Mouse (Mus musculus): Measurements from ENCODE around the gene P2rx6. TPM values are rescaled to one million over a fixed set of nuclear protein-coding genes. Genes with fewer than 3 reads are reported as not detected.
"Not testable (repeated sequence)": the region's sequence is repeated elsewhere in the genome, so short reads cannot be mapped to it uniquely, and the experiment has no call there.

The P2rx6 gene
- polyA plus RNA-seq, 1 experiment from 2014 or later, result 1.3 TPM

GRCm38 (mm10) chr16:17564771-17565170 is 3.1 kb downstream of the P2rx6 start:
- Histone ChIP-seq H3K27ac (no peak overlapping the region), H3K9ac (replicated peaks) (no peak overlapping the region), H3K27me3 (peaks cover 33% of the 10 kb centered on the region), H3K4me2 (replicated peaks) (no peak overlapping the region), H3K4me1 (replicated peaks) (peaks cover 21% of the 10 kb centered on the region), H3K36me3 (no peaks in the 10 kb centered on the region), H3K9me3 (no peaks in the 10 kb centered on the region), H3K4me3 (replicated peaks) (no peak overlapping the region)
- ATAC-seq, result no peak
- 71% methylated on average over 3 of the region's 3 CpGs for WGBS

DNA sequence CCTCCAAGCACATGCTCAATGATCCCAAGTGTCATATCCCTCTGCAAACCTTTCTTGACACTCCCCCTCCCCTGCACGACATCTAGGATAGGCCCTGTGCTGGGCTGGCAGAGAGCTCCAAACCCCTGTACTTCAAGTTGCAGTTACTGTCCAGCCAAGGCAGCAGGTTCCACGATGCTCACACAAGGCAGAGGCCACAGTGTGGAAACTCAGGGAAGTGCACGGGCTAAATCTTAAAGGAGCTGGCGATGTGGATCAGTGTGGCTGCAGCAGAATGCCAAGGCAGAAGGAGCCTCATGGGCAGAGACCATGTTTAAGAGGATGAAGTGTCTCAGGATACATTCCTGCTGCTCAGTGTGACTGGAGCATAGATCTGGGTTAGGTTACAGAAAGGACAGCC is 4.5 kb downstream of the P2rx6 start:
- no peak overlapping the region for H3K4me2 ChIP-seq (replicated peaks)
- no peaks in the 10 kb centered on the region for H3K9me3 ChIP-seq
- H3K36me3 ChIP-seq, result no peaks in the 10 kb centered on the region
- peaks cover 13% of the 10 kb centered on the region for H3K4me1 ChIP-seq (replicated peaks)
- peaks cover 21% of the 10 kb centered on the region for H3K27me3 ChIP-seq
- no peak for ATAC-seq
- no peak overlapping the region for H3K4me3 ChIP-seq (replicated peaks)
- no peak overlapping the region for H3K27ac ChIP-seq
- no peak overlapping the region for H3K9ac ChIP-seq (replicated peaks)
- WGBS, result 31% methylated on average over 4 of the region's 4 CpGs

- ATAC-seq, result peak; percentile 89
Observed at GRCm38 (mm10) chr16:17575870-17576824, 14.5 kb downstream of the P2rx6 start.

GRCm38 (mm10) chr16:17576825-17577215 is 15.1 kb downstream of the P2rx6 start:
- WGBS, result 16% methylated on average over 8 of the region's 8 CpGs
- H3K4me2 ChIP-seq (replicated peaks), result peak overlapping the region; percentile 66
- H3K4me1 ChIP-seq (replicated peaks), result peaks cover 16% of the 10 kb centered on the region
- H3K9ac ChIP-seq (replicated peaks), result peak overlapping the region; percentile 79
- peak overlapping the region; percentile 50 for H3K4me3 ChIP-seq (replicated peaks)
- no peak for ATAC-seq
- H3K36me3 ChIP-seq, result no peaks in the 10 kb centered on the region
- H3K27ac ChIP-seq, result no peak overlapping the region
- H3K27me3 ChIP-seq, result peaks cover 45% of the 10 kb centered on the region
- no peaks in the 10 kb centered on the region for H3K9me3 ChIP-seq

More at GRCm38 (mm10) chr16:17575870-17576824, 14.5 kb downstream of the P2rx6 start:
- no peaks in the 10 kb centered on the region for H3K9me3 ChIP-seq
- H3K36me3 ChIP-seq, result no peaks in the 10 kb centered on the region
- peak overlapping the region; percentile 50 for H3K4me3 ChIP-seq (replicated peaks)
- peaks cover 16% of the 10 kb centered on the region for H3K4me1 ChIP-seq (replicated peaks)
- 15% methylated on average over 45 of the region's 45 CpGs for WGBS
- H3K4me2 ChIP-seq (replicated peaks), result peak overlapping the region; percentile 66
- peak overlapping the region; percentile 79 for H3K9ac ChIP-seq (replicated peaks)
- peaks cover 45% of the 10 kb centered on the region for H3K27me3 ChIP-seq
- no peak overlapping the region for H3K27ac ChIP-seq

DNA sequence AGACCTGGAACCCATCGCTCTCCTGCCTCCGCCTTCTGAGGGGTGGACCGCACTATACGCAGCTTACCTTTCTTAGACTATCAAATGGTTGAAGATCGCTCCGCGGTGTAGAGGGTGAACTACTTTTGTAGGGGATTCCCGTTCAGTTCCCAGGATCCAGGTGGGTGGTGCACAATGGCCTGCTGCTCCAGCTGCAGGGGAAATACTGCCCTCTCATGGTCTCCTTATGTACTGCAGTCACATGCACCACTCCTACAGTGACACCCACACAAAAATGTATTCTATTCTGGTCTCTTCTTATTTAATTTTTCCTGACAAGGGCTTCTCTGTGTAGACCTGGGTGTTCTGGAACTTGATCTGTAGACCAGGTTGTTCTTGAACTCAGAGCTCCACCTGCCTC is 21.4 kb downstream of the P2rx6 start, which contains the start of gene Slc7a4:
Gene Slc7a4 (minus strand): TSS at position 151 of the 400 bp plus-strand sequence.
- H3K4me3 ChIP-seq (replicated peaks), result no peak within 1 kb of the TSS
- peaks cover 3% of the 10 kb centered on the region; the same call in 1 of the 2 replicates for H3K27me3 ChIP-seq
- no peaks in the 10 kb centered on the region for H3K36me3 ChIP-seq
- ATAC-seq, result no peak
- no peaks in the 10 kb centered on the region for H3K4me1 ChIP-seq (replicated peaks)
- WGBS, result 14% methylated on average over 8 of the region's 8 CpGs
- no peak within 1 kb of the TSS for H3K27ac ChIP-seq
- no peak within 1 kb of the TSS for H3K9ac ChIP-seq (replicated peaks)
- H3K9me3 ChIP-seq, result no peaks in the 10 kb centered on the region
- H3K4me2 ChIP-seq (replicated peaks), result no peak within 1 kb of the TSS

- Histone ChIP-seq H3K4me2 (replicated peaks) (no peak overlapping the region), H3K27me3 (no peaks in the 10 kb centered on the region), H3K4me3 (replicated peaks) (no peak overlapping the region), H3K36me3 (no peaks in the 10 kb centered on the region), H3K27ac (no peak overlapping the region), H3K9ac (replicated peaks) (no peak overlapping the region), H3K9me3 (no peaks in the 10 kb centered on the region), H3K4me1 (replicated peaks) (no peaks in the 10 kb centered on the region)
- WGBS, result 80% methylated on average over 7 of the region's 7 CpGs
- ATAC-seq, result no peak
Observed at GRCm38 (mm10) chr16:17584555-17584954, 22.9 kb downstream of the P2rx6 start.

DNA sequence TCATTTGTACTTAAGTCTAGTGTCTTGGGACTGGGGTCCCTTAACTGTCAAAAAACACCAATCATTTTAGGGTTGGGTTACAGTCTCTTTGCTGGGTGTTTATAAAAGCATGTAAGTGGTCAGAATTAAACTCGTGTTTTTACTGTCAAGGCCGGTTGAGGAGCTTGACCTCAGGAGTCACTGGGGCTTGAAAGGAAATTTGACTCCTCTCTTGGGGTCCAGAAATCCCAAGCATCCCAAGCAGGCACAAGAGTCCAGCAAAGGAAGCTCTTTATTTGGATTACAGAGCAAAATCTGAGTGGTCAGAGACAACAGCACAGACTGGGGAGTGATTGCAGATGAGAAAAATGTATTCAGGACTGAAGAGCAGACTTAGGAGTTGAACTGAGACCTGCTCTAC is 29.0 kb downstream of the P2rx6 start:
- Histone ChIP-seq H3K9ac (replicated peaks) (no peak overlapping the region), H3K9me3 (no peaks in the 10 kb centered on the region), H3K4me1 (replicated peaks) (no peaks in the 10 kb centered on the region), H3K36me3 (no peaks in the 10 kb centered on the region), H3K4me2 (replicated peaks) (no peak overlapping the region), H3K4me3 (replicated peaks) (no peak overlapping the region), H3K27ac (no peak overlapping the region), H3K27me3 (no peaks in the 10 kb centered on the region)
- WGBS, result 50% methylated on average over 2 of the region's 2 CpGs
- ATAC-seq, result no peak

DNA sequence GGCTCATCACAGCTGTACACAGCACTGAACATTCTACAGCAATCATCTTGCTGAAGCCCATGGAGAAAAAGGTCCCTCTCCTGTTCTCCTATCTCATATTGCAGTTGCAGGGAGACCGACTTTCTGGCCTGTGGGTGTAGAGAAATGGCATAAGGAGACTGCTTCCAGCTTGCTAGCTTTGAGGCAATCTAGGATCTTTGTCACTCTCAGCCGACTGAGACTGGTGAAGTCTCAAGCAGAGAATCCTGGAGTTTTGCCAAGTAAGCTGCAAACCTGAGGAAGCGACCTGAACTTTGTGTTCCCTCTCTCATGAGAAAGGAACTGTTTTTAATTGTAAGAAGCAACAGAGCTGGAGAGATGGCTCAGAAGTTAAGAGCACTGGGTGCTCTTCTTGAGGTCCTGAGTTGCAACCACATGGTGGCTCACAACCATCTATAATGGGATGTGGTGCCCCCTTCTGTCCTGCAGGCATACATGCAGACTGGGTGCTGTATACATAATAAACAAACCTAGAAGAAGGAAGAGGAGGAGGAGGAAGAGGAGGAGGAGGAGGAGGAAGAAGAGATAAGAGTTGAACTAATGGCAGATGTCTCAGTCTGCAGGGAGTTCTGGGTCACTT is 39.4 kb downstream of the P2rx6 start:
- Histone ChIP-seq H3K4me3 (replicated peaks) (no peak overlapping the region), H3K4me1 (replicated peaks) (no peaks in the 10 kb centered on the region), H3K27ac (no peak overlapping the region), H3K27me3 (no peaks in the 10 kb centered on the region), H3K36me3 (no peaks in the 10 kb centered on the region), H3K4me2 (replicated peaks) (no peak overlapping the region), H3K9me3 (no peaks in the 10 kb centered on the region), H3K9ac (replicated peaks) (no peak overlapping the region)
- ATAC-seq, result no peak
- 69% methylated on average over 3 of the region's 3 CpGs for WGBS

DNA sequence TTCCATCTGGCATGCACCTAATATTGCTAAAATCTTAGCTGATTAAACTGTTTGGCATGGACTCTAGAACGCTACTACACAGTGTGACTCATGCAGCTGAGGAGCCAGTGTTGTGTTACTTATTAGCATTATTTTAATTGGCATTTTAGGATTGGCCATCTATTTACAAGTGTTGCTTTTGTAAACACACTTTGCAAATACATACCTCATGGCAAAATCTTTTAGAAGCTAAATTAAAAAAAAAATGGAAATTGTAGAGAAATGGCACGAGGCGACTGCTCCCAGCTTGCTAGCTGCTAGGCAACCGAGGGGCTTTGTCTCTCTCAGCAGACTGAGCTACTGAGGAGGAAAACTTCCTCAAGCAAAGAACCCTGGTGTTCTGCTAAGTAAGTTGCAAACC is 43.3 kb downstream of the P2rx6 start:
- WGBS, result 61% methylated on average over 4 of the region's 4 CpGs
- Histone ChIP-seq H3K27ac (no peak overlapping the region), H3K9ac (replicated peaks) (no peak overlapping the region)

DNA sequence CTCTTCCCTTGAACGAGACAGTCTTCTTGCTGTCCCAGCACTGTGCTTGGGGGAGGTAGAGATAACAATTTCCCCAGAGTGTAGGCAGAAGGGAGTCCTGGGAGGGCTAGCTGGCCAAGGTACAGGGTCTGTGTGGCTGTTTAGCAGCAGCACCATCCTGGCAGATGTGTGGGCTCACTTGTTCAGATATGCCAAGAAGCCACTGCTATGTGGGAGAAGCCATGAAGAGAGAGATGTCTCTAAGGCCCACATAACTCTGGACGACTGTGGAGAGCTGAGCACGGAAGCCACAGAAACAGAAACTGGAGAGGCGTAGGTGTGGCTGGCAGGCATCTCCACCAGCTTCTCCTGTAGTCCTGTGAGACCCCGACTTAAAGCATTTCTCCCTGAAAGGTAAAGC is 44.0 kb downstream of the P2rx6 start:
- 80% methylated on average over 5 of the region's 5 CpGs for WGBS
- H3K4me2 ChIP-seq (replicated peaks), result no peak overlapping the region
- H3K27ac ChIP-seq, result no peak overlapping the region

More for the DNA sequence above, 43.3 kb downstream of the P2rx6 start:
- Histone ChIP-seq H3K36me3 (no peaks in the 10 kb centered on the region), H3K4me1 (replicated peaks) (no peaks in the 10 kb centered on the region), H3K9me3 (no peaks in the 10 kb centered on the region), H3K27me3 (no peaks in the 10 kb centered on the region), H3K4me2 (replicated peaks) (no peak overlapping the region), H3K4me3 (replicated peaks) (no peak overlapping the region)
- ATAC-seq, result no peak

GRCm38 (mm10) chr16:17611383-17611782 is 49.7 kb downstream of the P2rx6 start:
- H3K4me3 ChIP-seq (replicated peaks), result no peak overlapping the region
- no peaks in the 10 kb centered on the region for H3K4me1 ChIP-seq (replicated peaks)
- no peak overlapping the region for H3K27ac ChIP-seq
- H3K9ac ChIP-seq (replicated peaks), result no peak overlapping the region
- no peaks in the 10 kb centered on the region for H3K36me3 ChIP-seq
- no peak for ATAC-seq
- no peaks in the 10 kb centered on the region for H3K9me3 ChIP-seq
- no peak overlapping the region for H3K4me2 ChIP-seq (replicated peaks)
- WGBS, result 81% methylated on average over 4 of the region's 4 CpGs
- H3K27me3 ChIP-seq, result no peaks in the 10 kb centered on the region

More for the DNA sequence above, 44.0 kb downstream of the P2rx6 start:
- Histone ChIP-seq H3K9me3 (no peaks in the 10 kb centered on the region), H3K4me1 (replicated peaks) (no peaks in the 10 kb centered on the region), H3K9ac (replicated peaks) (no peak overlapping the region), H3K36me3 (no peaks in the 10 kb centered on the region), H3K4me3 (replicated peaks) (no peak overlapping the region), H3K27me3 (no peaks in the 10 kb centered on the region)
- ATAC-seq, result no peak

DNA sequence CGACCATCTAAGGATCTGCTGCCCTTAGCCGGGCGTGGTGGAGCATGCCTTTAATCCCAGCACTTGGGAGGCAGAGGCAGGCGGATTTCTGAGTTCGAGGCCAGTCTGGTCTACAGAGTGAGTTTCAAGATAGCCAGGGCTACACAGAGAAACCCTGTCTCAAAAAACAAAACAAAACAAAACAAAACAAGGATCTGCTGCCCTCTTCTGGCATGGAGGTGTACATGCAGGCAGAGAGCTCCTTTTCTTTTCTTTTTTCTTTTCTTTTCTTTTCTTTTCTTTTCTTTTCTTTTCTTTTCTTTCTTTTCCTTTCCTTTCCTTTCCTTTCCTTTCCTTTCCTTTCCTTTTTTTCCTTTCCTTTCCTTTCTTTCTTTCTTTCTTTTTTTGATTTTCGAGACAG is 53.1 kb downstream of the P2rx6 start:
- WGBS, result 94% methylated on average over 6 of the region's 6 CpGs

More for the DNA sequence above, 53.1 kb downstream of the P2rx6 start:
- H3K4me3 ChIP-seq (replicated peaks); H3K9me3 ChIP-seq; ATAC-seq; H3K9ac ChIP-seq (replicated peaks); H3K27me3 ChIP-seq; H3K27ac ChIP-seq; H3K4me2 ChIP-seq (replicated peaks); H3K4me1 ChIP-seq (replicated peaks); H3K36me3 ChIP-seq: not testable (repeated sequence)

All from midbrain, embryonic 13.5 days (tissue).